Mouse (Mus musculus) forebrain, embryonic 13.5 days (tissue): ENCODE measurements at regions not wholly inside any gene's neighbourhood (a gene's known extent, or its start where the extent isn't known, plus 50 kb on each side); places are given as distances from the start of the nearest gene placed in this dataset.

ENCODE experiments used
- ATAC-seq: fragments of 200-750 bp; cut with Nextera tagmentation; 2 replicates; pipeline ENCODE4 v1.8.0; 2017
- H3K27ac ChIP-seq: fragments of 300-500 bp; sonication (generic); 2 replicates; pipeline ENCODE4 v1.5.1; 2015; ENCODE audit warnings: inconsistent platforms, mild to moderate bottlenecking, moderate library complexity
- H3K27me3 ChIP-seq: fragments of 300-500 bp; sonication (generic); 2 replicates; pipeline ENCODE4 v1.6.1; 2015; ENCODE audit warnings: mild to moderate bottlenecking, inconsistent platforms
- H3K36me3 ChIP-seq: fragments of 300-500 bp; sonication (generic); 2 replicates; pipeline ENCODE4 v1.6.1; 2015; ENCODE audit warnings: mild to moderate bottlenecking, inconsistent platforms; ENCODE audit not compliant: poor library complexity, severe bottlenecking
- H3K4me1 ChIP-seq: fragments of 300-500 bp; sonication (generic); 2 replicates; pipeline ENCODE4 v1.6.1; 2015; ENCODE audit warnings: inconsistent platforms
- H3K4me2 ChIP-seq: fragments of 300-500 bp; sonication (generic); 2 replicates; pipeline ENCODE4 v1.6.1; 2015; ENCODE audit warnings: inconsistent platforms, mild to moderate bottlenecking, moderate library complexity
- H3K4me3 ChIP-seq: fragments of 300-500 bp; sonication (generic); 2 replicates; pipeline ENCODE4 v1.5.1; 2015; ENCODE audit warnings: mild to moderate bottlenecking, inconsistent platforms
- H3K9ac ChIP-seq: fragments of 300-500 bp; sonication (generic); 2 replicates; pipeline ENCODE4 v1.6.1; 2015; ENCODE audit warnings: mild to moderate bottlenecking, inconsistent platforms
- H3K9me3 ChIP-seq: fragments of 300-500 bp; sonication (generic); replicated peaks from 2 replicates; pipeline ENCODE4 v1.6.1; 2016; ENCODE audit warnings: inconsistent platforms
- WGBS: fragments of 180-500 bp; shearing (Covaris S2); methylation state at CpG from one replicate; pipeline ENCODE4 v1.1.7; 2015; 5-methylcytosine and 5-hydroxymethylcytosine counted together

- Histone ChIP-seq H3K9ac (no peak overlapping the region), H3K4me1 (no peaks in the 10 kb centered on the region), H3K4me2 (no peak overlapping the region), H3K27ac (no peak overlapping the region), H3K27me3 (no peaks in the 10 kb centered on the region), H3K4me3 (no peak overlapping the region), H3K36me3 (no peaks in the 10 kb centered on the region), H3K9me3 (no peaks in the 10 kb centered on the region)
- WGBS: 30% methylated on average over 8 of the region's 8 CpGs
- peak; percentile 75 for ATAC-seq
Measured at GRCm38 (mm10) chr13:85639376-85640229, 350.7 kb upstream of the Rasa1 start.

GRCm38 (mm10) chr13:85629506-85630175, 340.7 kb upstream of the Rasa1 start:
- Histone ChIP-seq H3K4me2 (no peak overlapping the region), H3K4me1 (no peaks in the 10 kb centered on the region), H3K27me3 (no peaks in the 10 kb centered on the region), H3K4me3 (no peak overlapping the region), H3K27ac (no peak overlapping the region; the same call in 1 of the 2 replicates), H3K36me3 (no peaks in the 10 kb centered on the region), H3K9me3 (no peaks in the 10 kb centered on the region), H3K9ac (no peak overlapping the region)
- WGBS: 75% methylated on average over 4 of the region's 4 CpGs
- ATAC-seq: peak; percentile 80
